Mouse (Mus musculus): ENCODE measurements around the gene Tdrd6. TPM values are rescaled to one million over a fixed set of nuclear protein-coding genes. Genes with fewer than 3 reads are reported as not detected.

Tdrd6 gene
- polyA plus RNA-seq, 1 experiment from 2014 or later = 0.66 TPM

- H3K4me3 ChIP-seq (replicated peaks; ENCODE audit: low read length) = no peak overlapping the region
- no peaks in the 10 kb centered on the region for H3K4me1 ChIP-seq (replicated peaks; ENCODE audit: control insufficient read depth, insufficient read depth, low read length)
- H3K27me3 ChIP-seq (replicated peaks; ENCODE audit: control insufficient read depth, insufficient read depth, low read length) = no peaks in the 10 kb centered on the region
- 76% methylated on average over 21 of the region's 21 CpGs for whole genome bisulfite sequencing
- ATAC-seq = peak; percentile 77
- no peak overlapping the region for H3K27ac ChIP-seq (ENCODE audit: low read length)
- H3K36me3 ChIP-seq (ENCODE audit: control insufficient read depth, insufficient read depth) = no peaks in the 10 kb centered on the region
- H3K4me2 ChIP-seq (ENCODE audit: low read length) = no peak overlapping the region
- no peaks in the 10 kb centered on the region for H3K9me3 ChIP-seq (ENCODE audit: control insufficient read depth, low read length)
- H3K9ac ChIP-seq (replicated peaks; ENCODE audit: low read depth, low read length) = no peak overlapping the region
Observed at GRCm38 (mm10) chr17:43592296-43593291, 37.5 kb downstream of the Tdrd6 start.

- Histone ChIP-seq H3K27ac (ENCODE audit: low read length) (no peak overlapping the region), H3K4me1 (replicated peaks; ENCODE audit: control insufficient read depth, insufficient read depth, low read length) (no peaks in the 10 kb centered on the region), H3K27me3 (replicated peaks; ENCODE audit: control insufficient read depth, insufficient read depth, low read length) (no peaks in the 10 kb centered on the region), H3K9me3 (ENCODE audit: control insufficient read depth, low read length) (no peaks in the 10 kb centered on the region), H3K36me3 (ENCODE audit: control insufficient read depth, insufficient read depth) (no peaks in the 10 kb centered on the region), H3K4me3 (replicated peaks; ENCODE audit: low read length) (no peak overlapping the region), H3K4me2 (ENCODE audit: low read length) (no peak overlapping the region), H3K9ac (replicated peaks; ENCODE audit: low read depth, low read length) (no peak overlapping the region)
- no peak for ATAC-seq
- WGBS = 71% methylated on average over 5 of the region's 5 CpGs
Observed at GRCm38 (mm10) chr17:43590531-43590930, 39.6 kb downstream of the Tdrd6 start.

GRCm38 (mm10) chr17:43589750-43590149, 40.3 kb downstream of the Tdrd6 start:
- no peaks in the 10 kb centered on the region for H3K9me3 ChIP-seq (ENCODE audit: control insufficient read depth, low read length)
- no peak overlapping the region for H3K4me2 ChIP-seq (ENCODE audit: low read length)
- H3K27me3 ChIP-seq (replicated peaks; ENCODE audit: control insufficient read depth, insufficient read depth, low read length) = no peaks in the 10 kb centered on the region
- WGBS = 92% methylated on average over 6 of the region's 6 CpGs
- ATAC-seq = no peak
- H3K36me3 ChIP-seq (ENCODE audit: control insufficient read depth, insufficient read depth) = no peaks in the 10 kb centered on the region
- no peaks in the 10 kb centered on the region for H3K4me1 ChIP-seq (replicated peaks; ENCODE audit: control insufficient read depth, insufficient read depth, low read length)
- no peak overlapping the region for H3K4me3 ChIP-seq (replicated peaks; ENCODE audit: low read length)
- no peak overlapping the region for H3K27ac ChIP-seq (ENCODE audit: low read length)
- no peak overlapping the region for H3K9ac ChIP-seq (replicated peaks; ENCODE audit: low read depth, low read length)

DNA sequence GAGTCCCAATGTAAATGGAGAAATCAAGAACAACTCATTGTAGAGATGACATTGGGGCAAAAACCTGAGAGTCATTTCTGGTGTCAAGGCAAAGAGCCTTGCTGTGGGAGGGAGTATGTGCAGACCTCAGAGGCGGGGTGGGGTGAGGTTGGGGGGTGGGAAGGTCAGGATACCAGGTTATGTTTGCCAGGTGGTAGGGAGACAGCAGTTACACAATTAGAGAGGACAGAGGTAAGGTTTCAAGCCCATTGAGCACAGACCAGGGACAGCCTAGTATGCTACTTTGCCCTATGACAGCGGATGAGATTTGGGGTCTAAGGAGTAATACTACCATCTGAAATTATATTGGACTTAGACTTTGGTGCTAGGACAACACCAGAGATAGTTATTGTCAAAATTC, 42.8 kb downstream of the Tdrd6 start:
- no peak overlapping the region for H3K27ac ChIP-seq (ENCODE audit: low read length)
- no peak overlapping the region for H3K4me3 ChIP-seq (replicated peaks; ENCODE audit: low read length)
- H3K9me3 ChIP-seq (ENCODE audit: control insufficient read depth, low read length) = no peaks in the 10 kb centered on the region
- H3K36me3 ChIP-seq (ENCODE audit: control insufficient read depth, insufficient read depth) = no peaks in the 10 kb centered on the region
- H3K9ac ChIP-seq (replicated peaks; ENCODE audit: low read depth, low read length) = no peak overlapping the region
- no peak for ATAC-seq
- no peaks in the 10 kb centered on the region for H3K27me3 ChIP-seq (replicated peaks; ENCODE audit: control insufficient read depth, insufficient read depth, low read length)
- WGBS = 90% methylated on average over 2 of the region's 2 CpGs
- no peaks in the 10 kb centered on the region for H3K4me1 ChIP-seq (replicated peaks; ENCODE audit: control insufficient read depth, insufficient read depth, low read length)
- H3K4me2 ChIP-seq (ENCODE audit: low read length) = no peak overlapping the region

GRCm38 (mm10) chr17:43584771-43585170, 45.3 kb downstream of the Tdrd6 start:
- H3K27me3 ChIP-seq (replicated peaks; ENCODE audit: control insufficient read depth, insufficient read depth, low read length) = no peaks in the 10 kb centered on the region
- no peak overlapping the region for H3K27ac ChIP-seq (ENCODE audit: low read length)
- no peak overlapping the region for H3K4me2 ChIP-seq (ENCODE audit: low read length)
- no peaks in the 10 kb centered on the region for H3K4me1 ChIP-seq (replicated peaks; ENCODE audit: control insufficient read depth, insufficient read depth, low read length)
- no peak overlapping the region for H3K9ac ChIP-seq (replicated peaks; ENCODE audit: low read depth, low read length)
- no peaks in the 10 kb centered on the region for H3K9me3 ChIP-seq (ENCODE audit: control insufficient read depth, low read length)
- 91% methylated on average over 7 of the region's 7 CpGs for WGBS
- no peaks in the 10 kb centered on the region for H3K36me3 ChIP-seq (ENCODE audit: control insufficient read depth, insufficient read depth)
- ATAC-seq = no peak
- H3K4me3 ChIP-seq (replicated peaks; ENCODE audit: low read length) = no peak overlapping the region

GRCm38 (mm10) chr17:43581012-43581467, 49.1 kb downstream of the Tdrd6 start:
- no peaks in the 10 kb centered on the region for H3K4me1 ChIP-seq (replicated peaks; ENCODE audit: control insufficient read depth, insufficient read depth, low read length)
- no peak overlapping the region for H3K4me2 ChIP-seq (ENCODE audit: low read length)
- no peaks in the 10 kb centered on the region for H3K27me3 ChIP-seq (replicated peaks; ENCODE audit: control insufficient read depth, insufficient read depth, low read length)
- no peaks in the 10 kb centered on the region for H3K9me3 ChIP-seq (ENCODE audit: control insufficient read depth, low read length)
- H3K36me3 ChIP-seq (ENCODE audit: control insufficient read depth, insufficient read depth) = no peaks in the 10 kb centered on the region
- H3K27ac ChIP-seq (ENCODE audit: low read length) = no peak overlapping the region; the same call in 1 of the 2 replicates
- H3K4me3 ChIP-seq (replicated peaks; ENCODE audit: low read length) = no peak overlapping the region
- ATAC-seq = 0 out of 2 replicates have a peak, but pooled peaks have one; percentile 36
- H3K9ac ChIP-seq (replicated peaks; ENCODE audit: low read depth, low read length) = no peak overlapping the region
- 34% methylated on average over 8 of the region's 8 CpGs for WGBS

DNA sequence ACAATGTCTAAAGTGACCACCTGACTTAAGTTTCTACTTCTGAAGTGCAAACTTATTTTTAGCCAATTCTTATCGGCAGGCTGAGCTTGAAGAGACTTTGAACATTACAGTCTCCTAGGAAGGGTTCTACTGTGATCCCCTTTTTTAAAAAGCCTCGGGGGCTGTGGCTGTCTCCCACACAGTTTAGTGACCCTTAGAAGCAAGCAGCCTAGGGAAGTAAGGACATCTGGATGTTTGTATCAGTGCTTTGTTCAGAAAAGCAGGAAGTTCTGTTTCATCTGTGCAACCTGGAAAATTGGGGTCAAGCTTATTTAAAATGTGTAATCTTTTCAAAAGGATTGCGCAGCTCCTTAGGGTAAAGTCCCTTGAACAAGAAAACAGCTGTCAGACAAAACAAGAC, 49.6 kb downstream of the Tdrd6 start:
- Histone ChIP-seq H3K27ac (ENCODE audit: low read length) (no peak overlapping the region), H3K9ac (replicated peaks; ENCODE audit: low read depth, low read length) (no peak overlapping the region), H3K9me3 (ENCODE audit: control insufficient read depth, low read length) (no peaks in the 10 kb centered on the region), H3K4me2 (ENCODE audit: low read length) (no peak overlapping the region), H3K27me3 (replicated peaks; ENCODE audit: control insufficient read depth, insufficient read depth, low read length) (no peaks in the 10 kb centered on the region), H3K4me3 (replicated peaks; ENCODE audit: low read length) (no peak overlapping the region), H3K36me3 (ENCODE audit: control insufficient read depth, insufficient read depth) (no peaks in the 10 kb centered on the region), H3K4me1 (replicated peaks; ENCODE audit: control insufficient read depth, insufficient read depth, low read length) (no peaks in the 10 kb centered on the region)
- ATAC-seq = no peak
- 36% methylated on average over 3 of the region's 3 CpGs for WGBS

DNA sequence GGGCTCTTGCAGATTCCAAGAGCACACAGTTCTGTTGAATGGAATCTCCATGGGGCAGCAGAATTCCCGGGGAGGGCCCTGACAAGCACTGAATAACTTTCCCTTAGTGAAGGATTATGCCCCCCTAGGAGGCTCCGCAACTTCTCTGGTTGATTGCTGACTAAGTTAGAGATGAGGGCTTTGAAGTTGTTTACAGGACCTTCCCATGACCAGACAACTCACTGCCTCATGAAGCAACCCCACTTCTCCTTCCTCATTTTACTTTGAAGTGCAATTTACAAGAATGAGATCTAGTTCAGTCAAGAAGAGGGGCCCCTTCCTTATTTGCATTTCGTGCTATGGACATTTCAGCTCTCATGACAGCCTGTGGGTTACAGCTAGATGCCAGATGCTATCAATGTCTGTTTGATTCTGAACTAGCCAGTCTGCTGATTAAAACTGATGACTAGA, 56.5 kb downstream of the Tdrd6 start:
- peak; percentile 50; the same call in 1 of the 2 replicates for ATAC-seq
- Histone ChIP-seq H3K27me3 (replicated peaks; ENCODE audit: control insufficient read depth, insufficient read depth, low read length) (no peaks in the 10 kb centered on the region), H3K9ac (replicated peaks; ENCODE audit: low read depth, low read length) (no peak overlapping the region), H3K4me2 (ENCODE audit: low read length) (no peak overlapping the region), H3K9me3 (ENCODE audit: control insufficient read depth, low read length) (no peaks in the 10 kb centered on the region), H3K4me3 (replicated peaks; ENCODE audit: low read length) (no peak overlapping the region), H3K4me1 (replicated peaks; ENCODE audit: control insufficient read depth, insufficient read depth, low read length) (peaks cover 8% of the 10 kb centered on the region; the same call in 1 of the 2 replicates), H3K27ac (ENCODE audit: low read length) (no peak overlapping the region), H3K36me3 (ENCODE audit: control insufficient read depth, insufficient read depth) (no peaks in the 10 kb centered on the region)
- 18% methylated on average over 3 of the region's 3 CpGs for WGBS

- Histone ChIP-seq H3K36me3 (ENCODE audit: control insufficient read depth, insufficient read depth) (no peaks in the 10 kb centered on the region), H3K27me3 (replicated peaks; ENCODE audit: control insufficient read depth, insufficient read depth, low read length) (no peaks in the 10 kb centered on the region), H3K9ac (replicated peaks; ENCODE audit: low read depth, low read length) (no peak overlapping the region), H3K9me3 (ENCODE audit: control insufficient read depth, low read length) (no peaks in the 10 kb centered on the region), H3K4me1 (replicated peaks; ENCODE audit: control insufficient read depth, insufficient read depth, low read length) (peaks cover 14% of the 10 kb centered on the region; the same call in 1 of the 2 replicates), H3K4me3 (replicated peaks; ENCODE audit: low read length) (no peak overlapping the region), H3K4me2 (ENCODE audit: low read length) (no peak overlapping the region), H3K27ac (ENCODE audit: low read length) (no peak overlapping the region)
- WGBS = 61% methylated on average over 7 of the region's 7 CpGs
- ATAC-seq = no peak
Observed at GRCm38 (mm10) chr17:43569287-43569686, 60.8 kb downstream of the Tdrd6 start.

Measured in forebrain, embryonic 16.5 days (tissue).